Mouse (Mus musculus) liver, embryonic 14.5 days (tissue): ENCODE data around the gene Pex14.

Experiments used
- CTCF ChIP-seq: IDR thresholded peaks from 2 replicates; pipeline ENCODE4 v1.5.1; 2016; ENCODE audit warnings: antibody characterized with exemption, low read depth, control low read depth
- EP300 ChIP-seq: IDR thresholded peaks from 2 replicates; pipeline ENCODE4 v1.6.1; 2016; ENCODE audit warnings: antibody characterized with exemption, low read depth

GRCm38 (mm10) chr4:148950487-148950886 is 149.2 kb downstream of the Pex14 start:
- TF ChIP-seq CTCF (no peak), EP300 (no peak)
